ENCODE assay signal across 9 mouse cellular contexts in genomic region chrX:103274325-103274724, GRCm38 (mm10). TPM values are rescaled to one million over a fixed set of nuclear protein-coding genes. Genes with fewer than 3 reads are reported as not detected.
A peak's percentile ranks its signal among the peaks of the same experiment; 100 is the strongest.
DNase-seq lines count a peak whose midpoint lies in the region.
"Had no signal": no experiment of that assay in that cellular context is flagged by ENCODE, and none has a peak within 500 bp of the region (broad histone marks: within the 10 kb centered on the region; RNA-seq: fewer than 3 reads in every experiment).

No protein-coding gene starts in this region.

- peak; percentile 5 for DNase-seq in heart, postnatal 4 days
- DNase-seq in heart, postnatal 25 days (ENCODE audit: low spot score): no peak
- DNase-seq in ovary, postnatal 14 days (ENCODE audit: low spot score): peak; percentile 6
- no peak for DNase-seq in ovary, postnatal 10 days (ENCODE audit: low spot score)
- DNase-seq in ZHBTc4 (ENCODE audit: low read depth, low spot score): peak; percentile 59
- DNase-seq in naive thymus-derived CD4-positive, alpha-beta T cell, adult 2 months (ENCODE audit: low read depth): peak; percentile 10
- DNase-seq in frontal cortex, postnatal 25 days (ENCODE audit: low spot score in 2 of 2): no peak
- DNase-seq in urinary bladder, postnatal 36 days (ENCODE audit: low spot score in 2 of 2): no peak

- intact Hi-C loops in heart, postnatal 25 days (cut with DNase I): no loop called here

RNA-seq across cellular contexts. Expression of gene Cdx4, which starts 46.9 kb away (rescaled TPM):
- not detected for total RNA-seq in heart, postnatal 4 days (2021)
- not detected for total RNA-seq in heart, postnatal 25 days (2021)
- total RNA-seq: heart, postnatal 36 days had no signal

Comparison
In these comparisons a context has a peak if more than half of its experiments do, and no peak if none do; other contexts are left out.
1. DNase-seq: peak in heart, postnatal 4 days (single experiment), ovary, postnatal 14 days (single experiment), ZHBTc4 (single experiment) and naive thymus-derived CD4-positive, alpha-beta T cell, adult 2 months (single experiment); none in heart, postnatal 25 days (single experiment), ovary, postnatal 10 days (single experiment), frontal cortex, postnatal 25 days (0 of 2) and urinary bladder, postnatal 36 days (0 of 2).